Mouse (Mus musculus) spleen, adult 2 months (tissue): ENCODE measurements at regions not wholly inside any gene's neighbourhood (a gene's known extent, or its start where the extent isn't known, plus 50 kb on each side); places are given as distances from the start of the nearest gene placed in this dataset.

ENCODE experiments used
- CTCF ChIP-seq: fragments of 200-500 bp; IDR thresholded peaks from 2 replicates; pipeline ENCODE4 v1.5.1; 2011; ENCODE audit warnings: mild to moderate bottlenecking, inconsistent platforms; ENCODE audit not compliant: insufficient read depth, insufficient read length, insufficient replicate concordance; ENCODE audit errors: extremely low read depth
- POLR2A ChIP-seq: fragments of 200-500 bp; IDR thresholded peaks from 2 replicates; pipeline ENCODE4 v1.6.1; 2011; ENCODE audit warnings: low read depth, low read length, inconsistent platforms

- no peak for TF ChIP-seq CTCF
- no peak for TF ChIP-seq POLR2A
Measured at GRCm38 (mm10) chr13:3724313-3724712, 79.8 kb downstream of the Calml3 start.
